Mouse (Mus musculus) embryonic facial prominence, embryonic 12.5 days (tissue): ENCODE measurements around the gene Trub1. TPM values are rescaled to one million over a fixed set of nuclear protein-coding genes. Genes with fewer than 3 reads are reported as not detected.

ENCODE experiments used
- ATAC-seq: fragments of 200-750 bp; cut with Nextera tagmentation; 2 replicates; pipeline ENCODE4 v1.8.0; 2017; ENCODE audit not compliant: insufficient number of reproducible peaks, insufficient read depth, low FRiP score, low TSS enrichment
- H3K27ac ChIP-seq: fragments of 300-500 bp; sonication (generic); 2 replicates; pipeline ENCODE4 v1.5.1; 2016; ENCODE audit warnings: mild to moderate bottlenecking
- H3K27me3 ChIP-seq: fragments of 300-500 bp; sonication (generic); 2 replicates; pipeline ENCODE4 v1.6.1; 2016; ENCODE audit warnings: mild to moderate bottlenecking, moderate library complexity
- H3K36me3 ChIP-seq: fragments of 300-500 bp; sonication (generic); 2 replicates; pipeline ENCODE4 v1.6.1; 2016; ENCODE audit warnings: mild to moderate bottlenecking
- H3K4me1 ChIP-seq: fragments of 300-500 bp; sonication (generic); 2 replicates; pipeline ENCODE4 v1.6.1; 2016
- H3K4me2 ChIP-seq: fragments of 300-500 bp; sonication (generic); replicated peaks from 2 replicates; pipeline ENCODE4 v1.6.1; 2016; ENCODE audit warnings: mild to moderate bottlenecking, moderate library complexity
- H3K4me3 ChIP-seq: fragments of 300-500 bp; sonication (generic); 2 replicates; pipeline ENCODE4 v1.5.1; 2016; ENCODE audit warnings: mild to moderate bottlenecking
- H3K9ac ChIP-seq: fragments of 300-500 bp; sonication (generic); 2 replicates; pipeline ENCODE4 v1.6.1; 2016; ENCODE audit warnings: mild to moderate bottlenecking, moderate library complexity
- H3K9me3 ChIP-seq: fragments of 300-500 bp; sonication (generic); 2 replicates; pipeline ENCODE4 v1.6.1; 2016; ENCODE audit warnings: mild to moderate bottlenecking, moderate library complexity
- WGBS: fragments of 180-500 bp; shearing (Covaris S2); methylation state at CpG from one replicate; pipeline ENCODE4 v1.1.7; 2016; 5-methylcytosine and 5-hydroxymethylcytosine counted together
- polyA plus RNA-seq: library from polyadenylated mRNA; unstranded; fragments of >200 nt; fragmentation: Nextera tagmentation; extraction: Ambion mirVana; gene quantifications from 2 replicates; pipeline ENCODE4 v1.2.1, GENCODE M21; 2016

The Trub1 gene
- polyA plus RNA-seq, 1 experiment from 2014 or later = 27.2 TPM

DNA sequence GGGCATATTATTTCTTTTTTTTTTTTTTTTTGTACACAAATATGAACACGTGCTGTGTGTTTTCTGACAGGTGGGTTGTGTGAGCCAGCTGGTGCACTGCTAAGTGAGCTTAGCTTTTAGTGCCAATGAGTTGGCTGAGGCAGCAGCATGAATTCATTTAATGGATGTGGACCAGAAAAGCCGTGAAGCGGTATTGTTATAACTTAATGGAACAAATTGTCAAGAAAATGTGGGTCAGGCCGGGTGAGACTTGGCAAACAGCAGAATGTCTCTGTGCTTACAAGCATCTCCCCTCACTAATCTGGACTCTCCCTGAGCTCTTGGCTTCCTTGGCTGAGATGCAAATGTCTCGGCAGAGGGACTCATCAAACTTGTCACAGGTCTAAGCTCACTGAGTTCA lies 7.7 kb upstream of the Trub1 start:
- H3K9me3 ChIP-seq = no peaks in the 10 kb centered on the region
- H3K9ac ChIP-seq = no peak overlapping the region
- no peak for ATAC-seq
- H3K36me3 ChIP-seq = no peaks in the 10 kb centered on the region
- no peak overlapping the region for H3K4me3 ChIP-seq
- no peaks in the 10 kb centered on the region for H3K27me3 ChIP-seq
- H3K27ac ChIP-seq = no peak overlapping the region
- 0 out of 2 replicates have a peak, but pooled peaks cover 5% of the 10 kb centered on the region for H3K4me1 ChIP-seq
- H3K4me2 ChIP-seq = no peak overlapping the region
- WGBS = 63% methylated on average over 5 of the region's 5 CpGs

DNA sequence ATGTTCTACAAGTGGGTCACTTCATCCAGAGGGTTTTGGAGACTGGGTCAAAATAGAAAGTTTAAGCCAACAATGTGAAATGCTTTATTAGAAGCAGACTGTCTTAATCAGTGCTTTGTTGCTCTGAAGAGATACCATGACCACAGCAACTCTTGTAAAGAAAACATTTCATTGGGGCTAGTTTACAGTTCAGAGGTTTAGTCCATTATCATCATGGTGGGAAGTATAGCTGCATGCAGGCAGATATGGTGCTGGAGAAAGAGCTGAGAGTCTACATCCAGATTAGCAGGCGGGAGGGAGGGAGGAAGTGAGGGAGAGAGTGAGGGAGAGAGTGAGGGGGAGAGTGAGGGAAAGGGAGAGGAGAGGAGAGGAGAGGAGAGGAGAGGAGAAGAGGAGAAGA lies 1.9 kb upstream of the Trub1 start:
- 67% methylated on average over 1 of the region's 1 CpGs for WGBS
- Histone ChIP-seq H3K9ac (no peak overlapping the region), H3K36me3 (no peaks in the 10 kb centered on the region), H3K4me3 (no peak overlapping the region), H3K27ac (no peak overlapping the region), H3K27me3 (no peaks in the 10 kb centered on the region), H3K9me3 (no peaks in the 10 kb centered on the region), H3K4me2 (no peak overlapping the region), H3K4me1 (peaks cover 10% of the 10 kb centered on the region)
- ATAC-seq = no peak

DNA sequence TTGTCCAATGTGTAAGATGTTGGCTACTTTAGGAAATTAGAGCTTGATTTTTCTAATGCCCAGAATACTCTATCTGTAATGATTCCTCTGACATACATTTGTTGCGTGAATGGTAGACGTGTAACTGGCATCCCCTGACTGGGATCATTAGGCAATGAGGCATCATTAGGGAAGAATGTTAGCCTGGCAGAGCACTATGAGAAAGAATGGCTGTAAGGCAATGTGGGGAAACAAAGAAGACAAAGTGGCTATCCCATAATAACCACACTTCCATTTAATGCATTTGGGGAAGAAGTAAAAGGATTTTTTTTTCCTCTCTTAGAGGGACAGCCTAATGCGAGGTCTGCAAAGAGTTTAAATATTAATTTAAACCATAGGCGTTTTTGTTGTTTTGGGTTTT lies 950 bp upstream of the Trub1 start:
- Histone ChIP-seq H3K4me3 (no peak overlapping the region), H3K27ac (no peak overlapping the region)
- WGBS = 80% methylated on average over 4 of the region's 4 CpGs

DNA sequence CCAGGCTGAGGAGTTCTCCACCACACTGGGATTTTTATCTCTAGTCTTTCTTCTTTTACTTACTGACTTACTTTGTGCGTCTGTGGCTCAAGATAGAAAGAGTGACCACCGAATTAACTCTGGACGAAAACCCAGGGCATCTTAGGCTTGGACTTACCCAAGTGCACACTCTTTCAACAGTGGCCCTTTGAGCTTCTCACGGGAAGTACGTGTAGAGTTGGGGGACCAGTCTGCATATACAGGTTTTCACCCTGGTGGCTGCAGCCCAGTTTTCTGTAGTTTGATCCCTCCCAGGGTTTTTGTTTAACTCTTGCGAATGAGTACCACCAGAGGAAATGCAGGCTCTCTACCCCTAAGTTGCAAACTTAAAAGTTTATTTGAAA lies 497 bp downstream of the Trub1 start:
- Histone ChIP-seq H3K36me3 (peaks cover 2% of the 10 kb centered on the region), H3K4me3 (peak overlapping the region; percentile 64), H3K4me2 (peak overlapping the region; percentile 66), H3K9ac (peak overlapping the region; percentile 71), H3K27ac (peak overlapping the region; percentile 41), H3K4me1 (peaks cover 10% of the 10 kb centered on the region), H3K27me3 (no peaks in the 10 kb centered on the region), H3K9me3 (no peaks in the 10 kb centered on the region)
- ATAC-seq = no peak
- 7% methylated on average over 6 of the region's 6 CpGs for WGBS

More for the DNA sequence above, 950 bp upstream of the Trub1 start:
- H3K27me3 ChIP-seq = no peaks in the 10 kb centered on the region
- peaks cover 10% of the 10 kb centered on the region for H3K4me1 ChIP-seq
- H3K4me2 ChIP-seq = no peak overlapping the region
- no peak for ATAC-seq
- no peak overlapping the region for H3K9ac ChIP-seq
- no peaks in the 10 kb centered on the region for H3K36me3 ChIP-seq
- H3K9me3 ChIP-seq = no peaks in the 10 kb centered on the region

GRCm38 (mm10) chr19:57455286-57455960 lies 2.7 kb downstream of the Trub1 start:
- no peaks in the 10 kb centered on the region for H3K27me3 ChIP-seq
- ATAC-seq = no peak
- peaks cover 17% of the 10 kb centered on the region for H3K36me3 ChIP-seq
- H3K4me2 ChIP-seq = no peak overlapping the region
- H3K4me1 ChIP-seq = peaks cover 10% of the 10 kb centered on the region
- no peak overlapping the region for H3K27ac ChIP-seq
- no peak overlapping the region for H3K9ac ChIP-seq
- H3K9me3 ChIP-seq = no peaks in the 10 kb centered on the region
- H3K4me3 ChIP-seq = no peak overlapping the region
- WGBS = 95% methylated on average over 25 of the region's 25 CpGs

GRCm38 (mm10) chr19:57457075-57457474 lies 4.4 kb downstream of the Trub1 start:
- Histone ChIP-seq H3K4me1 (peaks cover 10% of the 10 kb centered on the region), H3K27ac (no peak overlapping the region), H3K9me3 (0 out of 2 replicates have a peak, but pooled peaks cover 7% of the 10 kb centered on the region), H3K9ac (no peak overlapping the region), H3K27me3 (no peaks in the 10 kb centered on the region), H3K4me2 (no peak overlapping the region), H3K4me3 (no peak overlapping the region), H3K36me3 (peaks cover 24% of the 10 kb centered on the region)
- WGBS = 70% methylated on average over 2 of the region's 2 CpGs
- ATAC-seq = no peak

GRCm38 (mm10) chr19:57463741-57464140 lies 11.0 kb downstream of the Trub1 start:
- 81% methylated on average over 8 of the region's 8 CpGs for WGBS
- no peak overlapping the region for H3K27ac ChIP-seq
- no peak overlapping the region for H3K4me3 ChIP-seq
- no peak overlapping the region for H3K9ac ChIP-seq
- ATAC-seq = no peak
- H3K36me3 ChIP-seq = peaks cover 17% of the 10 kb centered on the region; the same call in 1 of the 2 replicates
- no peaks in the 10 kb centered on the region for H3K4me1 ChIP-seq
- H3K27me3 ChIP-seq = no peaks in the 10 kb centered on the region
- H3K9me3 ChIP-seq = 0 out of 2 replicates have a peak, but pooled peaks cover 7% of the 10 kb centered on the region
- no peak overlapping the region for H3K4me2 ChIP-seq

DNA sequence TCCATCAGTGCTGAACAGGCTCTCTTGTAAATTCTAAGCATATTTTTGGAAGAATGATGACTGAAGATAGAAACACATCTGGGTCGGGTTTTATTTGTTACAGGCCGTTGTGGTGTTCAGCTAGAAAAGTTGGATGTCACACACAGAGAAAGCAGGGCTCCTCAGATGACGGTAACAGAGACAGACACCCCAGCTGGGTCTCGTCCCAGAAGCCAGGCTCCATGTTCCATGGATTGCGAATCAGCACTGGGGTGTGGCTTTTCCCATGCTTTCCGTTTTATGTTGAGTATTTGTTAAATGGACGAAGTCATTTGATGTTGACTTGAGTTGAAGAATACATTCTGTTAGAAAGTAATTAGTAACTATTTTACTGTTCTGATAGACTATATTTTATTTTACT lies 13.0 kb downstream of the Trub1 start:
- no peaks in the 10 kb centered on the region for H3K27me3 ChIP-seq
- no peak for ATAC-seq
- no peak overlapping the region for H3K4me3 ChIP-seq
- no peak overlapping the region for H3K4me2 ChIP-seq
- peaks cover 12% of the 10 kb centered on the region; the same call in 1 of the 2 replicates for H3K9me3 ChIP-seq
- H3K27ac ChIP-seq = no peak overlapping the region
- no peak overlapping the region for H3K9ac ChIP-seq
- 75% methylated on average over 7 of the region's 7 CpGs for WGBS
- peaks cover 12% of the 10 kb centered on the region; the same call in 1 of the 2 replicates for H3K36me3 ChIP-seq
- H3K4me1 ChIP-seq = no peaks in the 10 kb centered on the region

DNA sequence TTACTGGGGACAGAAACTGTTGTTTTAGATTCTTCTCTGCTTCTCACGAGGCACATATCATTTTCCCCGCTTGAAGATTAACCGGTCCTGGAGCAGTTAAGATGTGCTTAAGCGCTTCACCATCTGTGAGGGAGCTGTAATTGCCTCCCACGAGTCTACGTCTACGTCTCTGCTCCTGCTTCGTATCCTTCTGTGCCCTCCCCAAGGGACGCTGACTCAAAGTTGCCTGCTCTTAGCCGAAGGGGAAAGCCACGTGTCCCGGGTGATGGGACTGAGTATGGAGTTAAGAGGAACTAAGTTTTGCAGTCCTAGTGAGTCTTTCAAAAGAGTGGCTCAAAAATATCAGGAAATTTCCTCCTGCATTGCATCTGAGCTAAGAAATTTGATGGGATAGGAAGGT lies 18.3 kb downstream of the Trub1 start:
- ATAC-seq = no peak
- Histone ChIP-seq H3K27me3 (no peaks in the 10 kb centered on the region), H3K36me3 (peaks cover 13% of the 10 kb centered on the region), H3K9ac (no peak overlapping the region), H3K9me3 (peaks cover 5% of the 10 kb centered on the region; the same call in 1 of the 2 replicates), H3K4me3 (no peak overlapping the region), H3K4me1 (no peaks in the 10 kb centered on the region), H3K4me2 (no peak overlapping the region), H3K27ac (no peak overlapping the region)
- WGBS = 85% methylated on average over 12 of the region's 12 CpGs

DNA sequence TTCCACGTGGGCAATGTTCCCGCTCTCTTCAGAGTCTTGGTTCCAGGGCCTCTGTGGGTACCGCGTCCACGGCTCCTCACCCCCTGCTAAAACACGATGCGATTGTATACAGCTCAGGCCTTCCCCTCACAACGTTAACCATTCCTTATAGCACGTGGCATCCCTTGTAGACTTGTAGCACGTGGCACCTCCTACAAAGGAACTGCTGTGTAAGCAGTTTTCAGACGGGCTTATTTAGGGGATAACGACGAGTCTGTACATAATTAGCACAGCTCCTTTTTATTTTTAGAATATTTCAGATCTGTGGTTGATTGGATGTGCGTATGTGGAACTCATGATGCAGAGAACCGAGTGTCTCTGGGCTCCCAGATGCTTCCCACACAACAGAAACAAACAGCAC lies 19.5 kb downstream of the Trub1 start:
- Histone ChIP-seq H3K9ac (no peak overlapping the region), H3K36me3 (peaks cover 13% of the 10 kb centered on the region), H3K27ac (no peak overlapping the region), H3K4me3 (no peak overlapping the region), H3K27me3 (no peaks in the 10 kb centered on the region), H3K4me2 (no peak overlapping the region), H3K9me3 (peaks cover 5% of the 10 kb centered on the region; the same call in 1 of the 2 replicates), H3K4me1 (peaks cover 5% of the 10 kb centered on the region; the same call in 1 of the 2 replicates)
- WGBS = 82% methylated on average over 15 of the region's 15 CpGs
- ATAC-seq = no peak

DNA sequence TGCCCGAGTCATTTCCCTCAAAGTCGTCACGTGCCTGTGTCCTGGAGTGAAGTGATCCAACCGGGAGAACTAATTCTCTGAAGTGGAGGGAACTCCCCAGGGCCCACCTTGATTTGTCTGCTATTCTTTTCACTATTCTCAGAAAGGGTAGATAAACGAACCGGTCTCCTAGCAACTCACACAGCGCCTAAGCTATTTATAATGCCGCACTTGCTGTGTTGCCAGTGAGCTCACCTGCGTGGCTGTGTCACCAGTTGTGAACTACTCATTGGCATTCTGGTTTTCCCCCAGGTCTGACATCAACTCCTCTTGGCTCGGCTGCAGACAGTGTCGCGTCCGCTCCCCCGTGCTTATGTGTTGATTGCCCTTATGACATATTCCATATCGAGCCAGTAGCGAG lies 20.6 kb downstream of the Trub1 start:
- WGBS = 75% methylated on average over 16 of the region's 16 CpGs
- no peak for ATAC-seq
- H3K27ac ChIP-seq = no peak overlapping the region
- no peak overlapping the region for H3K9ac ChIP-seq
- no peaks in the 10 kb centered on the region for H3K27me3 ChIP-seq
- H3K4me3 ChIP-seq = no peak overlapping the region
- H3K4me2 ChIP-seq = no peak overlapping the region
- H3K4me1 ChIP-seq = peaks cover 8% of the 10 kb centered on the region; the same call in 1 of the 2 replicates
- peaks cover 5% of the 10 kb centered on the region; the same call in 1 of the 2 replicates for H3K9me3 ChIP-seq
- H3K36me3 ChIP-seq = peaks cover 13% of the 10 kb centered on the region

- H3K27ac ChIP-seq = no peak overlapping the region
- WGBS = 79% methylated on average over 4 of the region's 4 CpGs
- peaks cover 9% of the 10 kb centered on the region for H3K36me3 ChIP-seq
- no peak for ATAC-seq
- H3K9me3 ChIP-seq = no peaks in the 10 kb centered on the region
- H3K4me3 ChIP-seq = no peak overlapping the region
- no peak overlapping the region for H3K9ac ChIP-seq
- no peaks in the 10 kb centered on the region for H3K27me3 ChIP-seq
- no peak overlapping the region for H3K4me2 ChIP-seq
- peaks cover 8% of the 10 kb centered on the region; the same call in 1 of the 2 replicates for H3K4me1 ChIP-seq
Observed at GRCm38 (mm10) chr19:57475298-57475697, 22.6 kb downstream of the Trub1 start.
